Mouse (Mus musculus) kidney, postnatal 36 days (tissue): ENCODE measurements around the gene Fam43b.

Source experiments
- DNase-seq, 2 experiments: peaks; one replicate each; pipeline ENCODE4 v3.0.0; 2021 to 2022; ENCODE audit warnings: mixed read lengths in 2 of 2

Gene Fam43b

GRCm38 (mm10) chr4:138347280-138347679 is 49.0 kb downstream of the Fam43b start:
- no peak for DNase-seq

- DNase-seq = peak; percentile 55 to 58
Measured at GRCm38 (mm10) chr4:138344891-138345545, 51.3 kb downstream of the Fam43b start.
